Mouse (Mus musculus): ENCODE data around the gene E2f8. TPM values are rescaled to one million over a fixed set of nuclear protein-coding genes. Genes with fewer than 3 reads are reported as not detected.

The E2f8 gene
- total and polyA plus RNA-seq, 3 experiments: 8.9 to 49.4 (median 39.3) TPM

- TF ChIP-seq MAZ (IDR thresholded peaks at IDR 0.05; ENCODE audit: low read depth, low read length): peak; percentile 49; the same call in 1 of the 2 replicates
- peak; percentile 75 for TF ChIP-seq E2F4 (IDR thresholded peaks at IDR 0.05; ENCODE audit: borderline replicate concordance, low read depth, low read length)
- TF ChIP-seq MYB (IDR thresholded peaks at IDR 0.05; ENCODE audit: low read depth, low read length): no peak
- TF ChIP-seq KAT2A (conservative IDR thresholded peaks at IDR 0.05; ENCODE audit: low read depth, low read length): no peak
- peak; percentile 63 for TF ChIP-seq SIN3A (IDR thresholded peaks at IDR 0.05; ENCODE audit: low read length)
- TF ChIP-seq ELF1 (IDR thresholded peaks at IDR 0.05; ENCODE audit: low read depth, low read length): peak; percentile 41; the same call in 1 of the 2 replicates
- TF ChIP-seq TCF12 (IDR thresholded peaks at IDR 0.05; ENCODE audit: low read depth, low read length): peak; percentile 73
- 0 out of 2 replicates have a peak, but pooled peaks have one; percentile 54 for TF ChIP-seq CHD1 (IDR thresholded peaks at IDR 0.05; ENCODE audit: low read depth, low read length)
- TF ChIP-seq UBTF (IDR thresholded peaks at IDR 0.05; ENCODE audit: borderline replicate concordance, insufficient read depth, low read depth, low read length): no peak
- no peak for TF ChIP-seq JUND (IDR thresholded peaks at IDR 0.05; ENCODE audit: low read depth, low read length)
- no peak for TF ChIP-seq CHD2 (IDR thresholded peaks at IDR 0.05; ENCODE audit: low read length)
- peak; percentile 55 for TF ChIP-seq GATA1 (IDR thresholded peaks at IDR 0.05; ENCODE audit: low read depth, low read length)
- peak; percentile 80 for TF ChIP-seq TBP (IDR thresholded peaks at IDR 0.05; ENCODE audit: low read depth, low read length)
- TF ChIP-seq ZMIZ1 (IDR thresholded peaks at IDR 0.05; ENCODE audit: low read depth, low read length): no peak
- TF ChIP-seq MXI1 (IDR thresholded peaks at IDR 0.05; ENCODE audit: low read depth, low read length): peak; percentile 72
- no peak for TF ChIP-seq RAD21 (IDR thresholded peaks at IDR 0.05; ENCODE audit: low read depth, low read length)
- no peak for TF ChIP-seq MAFK (IDR thresholded peaks at IDR 0.05; ENCODE audit: borderline replicate concordance, low read depth, low read length)
- no peak for TF ChIP-seq POLR2AphosphoS5 (IDR thresholded peaks at IDR 0.05; ENCODE audit: borderline replicate concordance, low read depth, low read length)
- peak; percentile 30; the same call in 1 of the 2 replicates for TF ChIP-seq HCFC1 (IDR thresholded peaks at IDR 0.05; ENCODE audit: low read depth, low read length)
- peak; percentile 84 for TF ChIP-seq MYC (IDR thresholded peaks at IDR 0.05; ENCODE audit: low read depth, low read length)
- TF ChIP-seq ZKSCAN1 (IDR thresholded peaks at IDR 0.05; ENCODE audit: low read depth, low read length): no peak
- no peak for TF ChIP-seq ZNF384 (IDR thresholded peaks at IDR 0.05; ENCODE audit: low read depth, low read length)
- peak; percentile 26 to 60; a peak in 2 of 4 replicates for TF ChIP-seq POLR2A (IDR thresholded peaks at IDR 0.05; ENCODE audit: control insufficient read depth in 1 of 2, insufficient read depth in 1 of 2, low read depth in 1 of 2, low read length in 2 of 2, poor library complexity in 1 of 2)
- TF ChIP-seq EP300 (IDR thresholded peaks at IDR 0.05; ENCODE audit: low read depth in 1 of 2, low read length in 2 of 2): peak; percentile 76 to 84
- TF ChIP-seq BHLHE40 (IDR thresholded peaks at IDR 0.05; ENCODE audit: borderline replicate concordance, low read depth, low read length): no peak
- peak; percentile 58 for TF ChIP-seq ETS1 (IDR thresholded peaks at IDR 0.05; ENCODE audit: low read depth, low read length)
Measured at GRCm38 (mm10) chr7:48881971-48882609, 694 bp upstream of the E2f8 start (continued).

Measured in MEL (cell line).